Mouse (Mus musculus) limb, embryonic 13.5 days (tissue): ENCODE measurements at regions not wholly inside any gene's neighbourhood (a gene's known extent, or its start where the extent isn't known, plus 50 kb on each side); places are given as distances from the start of the nearest gene placed in this dataset.

ENCODE experiments used
- ATAC-seq: fragments of 200-750 bp; cut with Nextera tagmentation; 2 replicates; pipeline ENCODE4 v1.8.0; 2017; ENCODE audit warnings: low read depth, moderate number of reproducible peaks, moderate TSS enrichment; ENCODE audit not compliant: low FRiP score
- H3K27ac ChIP-seq: fragments of 300-500 bp; sonication (generic); 2 replicates; pipeline ENCODE4 v1.5.1; 2015; ENCODE audit warnings: inconsistent platforms, mild to moderate bottlenecking, moderate library complexity
- H3K27me3 ChIP-seq: fragments of 300-500 bp; sonication (generic); 2 replicates; pipeline ENCODE4 v1.6.1; 2015; ENCODE audit warnings: mild to moderate bottlenecking, inconsistent platforms
- H3K36me3 ChIP-seq: fragments of 300-500 bp; sonication (generic); 2 replicates; pipeline ENCODE4 v1.6.1; 2015; ENCODE audit warnings: inconsistent platforms, mild to moderate bottlenecking, moderate library complexity
- H3K4me1 ChIP-seq: fragments of 300-500 bp; sonication (generic); 2 replicates; pipeline ENCODE4 v1.6.1; 2015; ENCODE audit warnings: inconsistent platforms
- H3K4me2 ChIP-seq: fragments of 300-500 bp; sonication (generic); replicated peaks from 2 replicates; pipeline ENCODE4 v1.6.1; 2015; ENCODE audit warnings: inconsistent platforms, mild to moderate bottlenecking, moderate library complexity
- H3K4me3 ChIP-seq: fragments of 300-500 bp; sonication (generic); 2 replicates; pipeline ENCODE4 v1.5.1; 2015; ENCODE audit warnings: moderate library complexity, mild to moderate bottlenecking, inconsistent platforms
- H3K9ac ChIP-seq: fragments of 300-500 bp; sonication (generic); 2 replicates; pipeline ENCODE4 v1.6.1; 2015; ENCODE audit warnings: mild to moderate bottlenecking, inconsistent platforms
- H3K9me3 ChIP-seq: fragments of 300-500 bp; sonication (generic); 2 replicates; pipeline ENCODE4 v1.6.1; 2016; ENCODE audit warnings: inconsistent platforms
- WGBS: fragments of 180-500 bp; shearing (Covaris S2); methylation state at CpG from one replicate; pipeline ENCODE4 v1.1.7; 2015; 5-methylcytosine and 5-hydroxymethylcytosine counted together

- WGBS, result 74% methylated on average over 3 of the region's 3 CpGs
- Histone ChIP-seq H3K27me3 (no peaks in the 10 kb centered on the region), H3K9me3 (no peaks in the 10 kb centered on the region), H3K4me1 (no peaks in the 10 kb centered on the region), H3K4me3 (no peak overlapping the region), H3K36me3 (no peaks in the 10 kb centered on the region), H3K9ac (no peak overlapping the region), H3K27ac (no peak overlapping the region), H3K4me2 (no peak overlapping the region)
- no peak for ATAC-seq
These were observed 281.7 kb downstream of the Trim52 start for GRCm38 (mm10) chr14:106387671-106388070.

GRCm38 (mm10) chr14:106390546-106390945 is 284.5 kb downstream of the Trim52 start:
- Histone ChIP-seq H3K36me3 (no peaks in the 10 kb centered on the region), H3K27ac (no peak overlapping the region), H3K4me1 (no peaks in the 10 kb centered on the region), H3K9me3 (no peaks in the 10 kb centered on the region), H3K4me3 (no peak overlapping the region), H3K27me3 (no peaks in the 10 kb centered on the region), H3K4me2 (no peak overlapping the region), H3K9ac (no peak overlapping the region)
- ATAC-seq, result no peak
- 79% methylated on average over 9 of the region's 9 CpGs for WGBS

GRCm38 (mm10) chr14:106393978-106394377 is 288.0 kb downstream of the Trim52 start:
- 67% methylated on average over 4 of the region's 4 CpGs for whole genome bisulfite sequencing
- peak; percentile 36; the same call in 1 of the 2 replicates for ATAC-seq

GRCm38 (mm10) chr14:106412917-106413558 is 307.0 kb downstream of the Trim52 start:
- Histone ChIP-seq H3K9me3 (no peaks in the 10 kb centered on the region), H3K4me3 (no peak overlapping the region), H3K4me1 (peaks cover 5% of the 10 kb centered on the region; the same call in 1 of the 2 replicates), H3K27ac (no peak overlapping the region), H3K9ac (no peak overlapping the region), H3K36me3 (no peaks in the 10 kb centered on the region), H3K4me2 (no peak overlapping the region), H3K27me3 (no peaks in the 10 kb centered on the region)
- 52% methylated on average over 2 of the region's 2 CpGs for WGBS
- peak; percentile 91 for ATAC-seq

More at GRCm38 (mm10) chr14:106393978-106394377, 288.0 kb downstream of the Trim52 start:
- Histone ChIP-seq H3K4me1 (no peaks in the 10 kb centered on the region), H3K9me3 (no peaks in the 10 kb centered on the region), H3K9ac (no peak overlapping the region), H3K27me3 (no peaks in the 10 kb centered on the region), H3K4me2 (no peak overlapping the region), H3K36me3 (no peaks in the 10 kb centered on the region), H3K4me3 (no peak overlapping the region), H3K27ac (no peak overlapping the region)

- Histone ChIP-seq H3K4me2 (no peak overlapping the region), H3K27ac (no peak overlapping the region), H3K9ac (no peak overlapping the region), H3K4me1 (no peaks in the 10 kb centered on the region; the same call in 1 of the 2 replicates), H3K36me3 (no peaks in the 10 kb centered on the region), H3K4me3 (no peak overlapping the region), H3K9me3 (no peaks in the 10 kb centered on the region), H3K27me3 (no peaks in the 10 kb centered on the region)
- ATAC-seq, result no peak
- 50% methylated on average over 4 of the region's 4 CpGs for WGBS
These were observed 318.7 kb downstream of the Trim52 start for GRCm38 (mm10) chr14:106424714-106425113.

GRCm38 (mm10) chr14:106428594-106428993 is 322.6 kb downstream of the Trim52 start:
- peak; percentile 67 for ATAC-seq
- Histone ChIP-seq H3K9ac (no peak overlapping the region), H3K4me3 (no peak overlapping the region), H3K27me3 (no peaks in the 10 kb centered on the region), H3K27ac (no peak overlapping the region), H3K4me1 (no peaks in the 10 kb centered on the region; the same call in 1 of the 2 replicates), H3K4me2 (no peak overlapping the region), H3K36me3 (no peaks in the 10 kb centered on the region), H3K9me3 (no peaks in the 10 kb centered on the region)
- 43% methylated on average over 2 of the region's 2 CpGs for WGBS

- ATAC-seq, result peak; percentile 71; the same call in 1 of the 2 replicates
- WGBS, result 12% methylated on average over 5 of the region's 5 CpGs
- H3K9ac ChIP-seq, result no peak overlapping the region
- no peaks in the 10 kb centered on the region for H3K9me3 ChIP-seq
- H3K4me3 ChIP-seq, result no peak overlapping the region
- H3K4me1 ChIP-seq, result no peaks in the 10 kb centered on the region
- no peaks in the 10 kb centered on the region for H3K27me3 ChIP-seq
- no peak overlapping the region for H3K27ac ChIP-seq
- H3K4me2 ChIP-seq, result no peak overlapping the region
- H3K36me3 ChIP-seq, result no peaks in the 10 kb centered on the region
These were observed 333.3 kb downstream of the Trim52 start for GRCm38 (mm10) chr14:106439282-106439681.

GRCm38 (mm10) chr14:106489074-106489473 is 383.1 kb downstream of the Trim52 start:
- Histone ChIP-seq H3K4me1 (no peaks in the 10 kb centered on the region), H3K27me3 (no peaks in the 10 kb centered on the region), H3K27ac (no peak overlapping the region), H3K4me2 (no peak overlapping the region), H3K9ac (no peak overlapping the region), H3K9me3 (no peaks in the 10 kb centered on the region), H3K4me3 (no peak overlapping the region), H3K36me3 (no peaks in the 10 kb centered on the region)
- 95% methylated on average over 7 of the region's 7 CpGs for WGBS
- ATAC-seq, result no peak

- Histone ChIP-seq H3K36me3 (no peaks in the 10 kb centered on the region), H3K4me1 (no peaks in the 10 kb centered on the region), H3K27ac (no peak overlapping the region), H3K27me3 (no peaks in the 10 kb centered on the region), H3K4me3 (no peak overlapping the region), H3K4me2 (no peak overlapping the region), H3K9me3 (no peaks in the 10 kb centered on the region), H3K9ac (no peak overlapping the region)
- 54% methylated on average over 4 of the region's 4 CpGs for WGBS
- no peak for ATAC-seq
These were observed 385.4 kb downstream of the Trim52 start for GRCm38 (mm10) chr14:106491389-106491788.

GRCm38 (mm10) chr14:106500344-106501135 is 394.5 kb downstream of the Trim52 start:
- H3K27me3 ChIP-seq, result no peaks in the 10 kb centered on the region
- WGBS, result 42% methylated on average over 19 of the region's 19 CpGs
- H3K4me1 ChIP-seq, result no peaks in the 10 kb centered on the region
- H3K27ac ChIP-seq, result no peak overlapping the region
- 0 out of 2 replicates have a peak, but pooled peaks have one; percentile 36 for ATAC-seq
- H3K4me2 ChIP-seq, result peak overlapping the region; percentile 29; the same call in 1 of the 2 replicates
- no peak overlapping the region for H3K9ac ChIP-seq
- no peaks in the 10 kb centered on the region for H3K9me3 ChIP-seq
- H3K36me3 ChIP-seq, result no peaks in the 10 kb centered on the region
- 0 out of 2 replicates have a peak overlapping the region, but pooled peaks have one; percentile 10 for H3K4me3 ChIP-seq

- WGBS, result 72% methylated on average over 4 of the region's 4 CpGs
- no peak overlapping the region for H3K9ac ChIP-seq
- no peak for ATAC-seq
These were observed 400.9 kb downstream of the Trim52 start for GRCm38 (mm10) chr14:106506921-106507320.

GRCm38 (mm10) chr14:106518552-106519358 is 412.8 kb downstream of the Trim52 start:
- Histone ChIP-seq H3K27ac (no peak overlapping the region), H3K4me2 (no peak overlapping the region), H3K9ac (no peak overlapping the region), H3K9me3 (no peaks in the 10 kb centered on the region), H3K4me1 (no peaks in the 10 kb centered on the region), H3K4me3 (no peak overlapping the region), H3K36me3 (no peaks in the 10 kb centered on the region), H3K27me3 (no peaks in the 10 kb centered on the region)
- ATAC-seq, result no peak
- 78% methylated on average over 12 of the region's 12 CpGs for WGBS

More at GRCm38 (mm10) chr14:106506921-106507320, 400.9 kb downstream of the Trim52 start:
- H3K36me3 ChIP-seq, result no peaks in the 10 kb centered on the region
- H3K27ac ChIP-seq, result no peak overlapping the region
- H3K9me3 ChIP-seq, result no peaks in the 10 kb centered on the region
- no peaks in the 10 kb centered on the region for H3K27me3 ChIP-seq
- H3K4me1 ChIP-seq, result no peaks in the 10 kb centered on the region
- H3K4me3 ChIP-seq, result no peak overlapping the region
- no peak overlapping the region for H3K4me2 ChIP-seq
